Mouse (Mus musculus): ENCODE data around the gene Ppp2r3c. TPM values are rescaled to one million over a fixed set of nuclear protein-coding genes. Genes with fewer than 3 reads are reported as not detected.
"Not testable (repeated sequence)": the region's sequence is repeated elsewhere in the genome, so short reads cannot be mapped to it uniquely, and the experiment has no call there.

Ppp2r3c gene
- polyA plus RNA-seq, 1 experiment from 2014 or later, result 30.5 TPM

DNA sequence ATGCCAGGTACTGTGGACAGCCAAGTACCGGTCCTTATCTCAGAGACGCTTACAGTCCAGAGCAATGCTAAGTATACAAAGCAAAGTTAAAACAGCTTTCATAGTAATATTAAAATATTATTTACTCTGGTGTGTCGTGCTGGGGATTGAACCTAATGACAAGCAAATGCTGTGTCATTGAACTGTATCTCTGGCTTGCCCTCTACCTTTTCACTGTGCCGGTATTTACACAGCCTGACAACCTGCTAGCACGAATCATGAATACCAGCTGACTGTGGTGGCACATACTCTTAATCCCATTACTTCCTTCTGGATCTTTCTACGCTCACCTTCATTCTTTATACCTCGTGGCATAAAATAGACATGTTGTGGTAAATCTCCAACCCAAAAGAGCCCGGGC is 60.6 kb downstream of the Ppp2r3c start:
- H3K4me1 ChIP-seq; H3K9me3 ChIP-seq; H3K27ac ChIP-seq; H3K4me2 ChIP-seq (replicated peaks); H3K9ac ChIP-seq; H3K4me3 ChIP-seq; H3K36me3 ChIP-seq; H3K27me3 ChIP-seq (replicated peaks); ATAC-seq (ENCODE audit: low FRiP score, low read depth): not testable (repeated sequence)
- WGBS, result no CpG with 5 or more reads among the region's 8 CpGs

DNA sequence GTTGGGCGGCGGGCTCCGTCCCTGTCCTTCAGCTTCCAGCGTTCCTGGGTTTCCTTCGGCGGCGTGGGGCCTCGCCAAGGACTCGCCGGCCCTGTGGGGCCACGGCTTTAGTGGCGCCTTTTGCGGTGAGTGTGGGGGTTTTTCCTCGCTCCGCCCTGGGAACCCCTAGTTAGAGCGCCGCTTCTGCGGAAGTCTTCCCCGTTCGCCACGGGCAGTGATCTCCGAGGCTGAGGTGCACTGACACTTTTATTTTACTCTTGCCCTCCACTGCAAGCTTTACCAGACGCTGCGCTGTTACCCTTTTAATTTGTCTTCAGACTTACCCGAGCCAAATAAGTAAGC is 72.3 kb downstream of the Ppp2r3c start:
- not testable (repeated sequence) for H3K27me3 ChIP-seq (replicated peaks); H3K9me3 ChIP-seq; ATAC-seq (ENCODE audit: low FRiP score, low read depth); H3K36me3 ChIP-seq; H3K27ac ChIP-seq; H3K4me1 ChIP-seq; H3K9ac ChIP-seq
- 1% methylated on average over 13 of the region's 25 CpGs for WGBS
- Histone ChIP-seq H3K4me2 (replicated peaks) (peak overlapping the region; percentile 41; the same call in 1 of the 2 replicates), H3K4me3 (peak overlapping the region; percentile 35)

DNA sequence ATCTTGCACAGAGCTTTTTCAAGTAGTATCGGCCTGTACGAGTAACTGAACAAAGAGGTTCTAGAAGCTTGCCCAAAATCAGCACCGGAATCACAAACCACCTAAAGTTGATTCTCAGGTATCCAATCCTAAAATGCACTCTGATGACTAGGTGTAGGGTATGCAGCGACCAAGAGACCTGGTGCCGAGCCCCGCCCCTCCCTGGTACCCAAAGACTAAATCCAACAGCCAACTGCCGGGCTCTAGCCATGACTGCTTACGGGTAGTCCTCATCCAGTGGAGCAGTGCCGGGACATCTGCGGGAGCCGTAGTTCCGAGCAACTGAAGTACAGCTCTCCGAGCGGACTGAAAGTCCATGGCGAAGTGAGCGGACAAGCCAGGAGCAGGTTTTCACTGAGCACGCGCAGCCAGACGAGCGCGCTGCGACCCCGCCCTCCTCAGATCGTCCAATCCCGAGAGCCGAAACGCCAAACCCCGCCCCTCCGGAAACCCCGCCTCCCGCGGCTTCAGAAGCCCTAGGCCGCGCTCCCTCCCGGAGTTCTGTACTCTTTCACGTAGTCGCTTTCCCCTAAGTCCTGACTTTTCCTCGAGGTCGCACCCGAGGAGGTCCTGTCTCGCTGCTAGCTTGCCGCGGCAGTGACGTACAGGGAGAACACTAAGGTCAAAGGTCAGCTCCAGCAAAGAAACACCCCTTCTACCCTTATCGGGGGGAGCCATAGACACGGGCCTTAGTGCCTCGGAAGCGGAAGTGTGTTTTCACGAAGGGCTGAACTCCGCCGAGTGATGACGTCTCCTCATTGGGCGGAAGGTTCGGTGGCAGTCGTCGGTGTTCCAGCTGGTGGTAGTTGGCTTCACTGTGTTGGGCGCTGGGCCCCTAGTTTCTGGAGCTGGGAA is 72.9 kb downstream of the Ppp2r3c start, which contains the start of gene Srp54c:
TSS of gene Srp54c (plus strand) at position 543 of the 894 bp plus-strand sequence.
- not testable (repeated sequence) for H3K9me3 ChIP-seq; H3K9ac ChIP-seq; H3K27ac ChIP-seq; H3K4me1 ChIP-seq; H3K36me3 ChIP-seq; H3K27me3 ChIP-seq (replicated peaks)
- H3K4me3 ChIP-seq, result peak within 1 kb of the TSS; percentile 35
- peak within 1 kb of the TSS; percentile 41; the same call in 1 of the 2 replicates for H3K4me2 ChIP-seq (replicated peaks)
- peak; percentile 98 for ATAC-seq (ENCODE audit: low FRiP score, low read depth)
- WGBS, result no CpG with 5 or more reads among the region's 57 CpGs

Other genes starting within 250 kb of the Ppp2r3c start
- 32.5 and 34.2 TPM in 2 replicates for gene 2700097O09Rik, start 222.9 kb downstream of the Ppp2r3c start, polyA plus RNA-seq (2016; fragmentation: Nextera tagmentation; extraction: Ambion mirVana)
- 157 and 175 TPM in 2 replicates for gene Srp54a, start 222.7 kb downstream of the Ppp2r3c start, polyA plus RNA-seq (2016; fragmentation: Nextera tagmentation; extraction: Ambion mirVana)
- gene Fam177a, start 178.5 kb downstream of the Ppp2r3c start, polyA plus RNA-seq (2016; fragmentation: Nextera tagmentation; extraction: Ambion mirVana), result 22.3 and 28.5 TPM in 2 replicates
- gene Srp54b, start 147.9 kb downstream of the Ppp2r3c start, polyA plus RNA-seq (2016; fragmentation: Nextera tagmentation; extraction: Ambion mirVana), result 58.2 and 65.5 TPM in 2 replicates
- 2.5 TPM in 1 of 2 replicates, not detected in the other for gene 1700047I17Rik2, start 103.4 kb downstream of the Ppp2r3c start, polyA plus RNA-seq (2016; fragmentation: Nextera tagmentation; extraction: Ambion mirVana)
- 70.2 and 81.4 TPM in 2 replicates for gene Srp54c, start 72.8 kb downstream of the Ppp2r3c start, polyA plus RNA-seq (2016; fragmentation: Nextera tagmentation; extraction: Ambion mirVana)
- gene 1110008L16Rik, start 3.4 kb downstream of the Ppp2r3c start, polyA plus RNA-seq (2016; fragmentation: Nextera tagmentation; extraction: Ambion mirVana), result 10.0 and 12.5 TPM in 2 replicates
- gene Psma6, start 81.2 kb upstream of the Ppp2r3c start, polyA plus RNA-seq (2016; fragmentation: Nextera tagmentation; extraction: Ambion mirVana), result 417 and 431 TPM in 2 replicates
- 40.1 and 44.9 TPM in 2 replicates for gene Nfkbia, start 189.6 kb upstream of the Ppp2r3c start, polyA plus RNA-seq (2016; fragmentation: Nextera tagmentation; extraction: Ambion mirVana)

Data from neural tube, embryonic 12.5 days (tissue).